Mouse (Mus musculus) heart, postnatal 0 days (tissue): Measurements from ENCODE around the gene Dennd1a.

Experiments
- CTCF ChIP-seq: IDR thresholded peaks from 2 replicates; pipeline ENCODE4 v1.5.1; 2016; ENCODE audit warnings: antibody characterized with exemption, control low read depth, low read depth
- EP300 ChIP-seq: IDR thresholded peaks from 2 replicates; pipeline ENCODE4 v1.6.1; 2016; ENCODE audit warnings: antibody characterized with exemption, low read depth

- TF ChIP-seq EP300 (no peak), CTCF (no peak)
Measured at GRCm38 (mm10) chr2:38064266-38064665, 222.9 kb downstream of the Dennd1a start.
